Mouse (Mus musculus) lung, postnatal 0 days (tissue): ENCODE results near the gene Btg2. TPM values are rescaled to one million over a fixed set of nuclear protein-coding genes. Genes with fewer than 3 reads are reported as not detected.

Experiments
- ATAC-seq: fragments of 200-750 bp; cut with Nextera tagmentation; 2 replicates; pipeline ENCODE4 v1.8.0; 2017; ENCODE audit warnings: moderate library complexity
- DNase-seq: peaks from one replicate; pipeline ENCODE4 v3.0.0-alpha.2; 2016; ENCODE audit warnings: low spot score
- H3K27ac ChIP-seq: fragments of 300-500 bp; sonication (generic); 2 replicates; pipeline ENCODE4 v1.5.1; 2014; ENCODE audit warnings: antibody characterized with exemption, mild to moderate bottlenecking, low read length, mixed read lengths
- H3K27me3 ChIP-seq: fragments of 300-500 bp; sonication (generic); replicated peaks from 2 replicates; pipeline ENCODE4 v1.6.1; 2014; ENCODE audit warnings: low read length, mixed read lengths; ENCODE audit not compliant: insufficient read depth
- H3K36me3 ChIP-seq: fragments of 300-500 bp; sonication (generic); 2 replicates; pipeline ENCODE4 v1.6.1; 2014; ENCODE audit warnings: low read length, mixed read lengths; ENCODE audit not compliant: insufficient read depth
- H3K4me1 ChIP-seq: fragments of 300-500 bp; sonication (generic); 2 replicates; pipeline ENCODE4 v1.6.1; 2014; ENCODE audit warnings: antibody characterized with exemption, low read depth, low read length, mixed read lengths; ENCODE audit not compliant: insufficient read depth
- H3K4me2 ChIP-seq: fragments of 300-500 bp; sonication (generic); replicated peaks from 2 replicates; pipeline ENCODE4 v1.6.1; 2014; ENCODE audit warnings: low read depth, mild to moderate bottlenecking, low read length, moderate library complexity, mixed read lengths
- H3K4me3 ChIP-seq: fragments of 300-500 bp; sonication (generic); 2 replicates; pipeline ENCODE4 v1.5.1; 2014; ENCODE audit warnings: low read depth, low read length
- H3K9ac ChIP-seq: fragments of 300-500 bp; sonication (generic); replicated peaks from 2 replicates; pipeline ENCODE4 v1.6.1; 2014; ENCODE audit warnings: low read depth, mild to moderate bottlenecking
- H3K9me3 ChIP-seq: fragments of 300-500 bp; sonication (generic); 2 replicates; pipeline ENCODE4 v1.6.1; 2016; ENCODE audit warnings: low read length, mixed read lengths
- CTCF ChIP-seq: IDR thresholded peaks from 2 replicates; pipeline ENCODE4 v1.5.1; 2016; ENCODE audit warnings: antibody characterized with exemption, mild to moderate bottlenecking
- EP300 ChIP-seq: IDR thresholded peaks from 2 replicates; pipeline ENCODE4 v1.6.1; 2016; ENCODE audit warnings: antibody characterized with exemption, mild to moderate bottlenecking, control low read depth
- WGBS: fragments of 180-500 bp; shearing (Covaris S2); extraction: QIAGEN DNeasy Blood & Tissue Kit; methylation state at CpG from one replicate; pipeline ENCODE4 v1.1.7; 2014; 5-methylcytosine and 5-hydroxymethylcytosine counted together
- polyA plus RNA-seq: library from polyadenylated mRNA; unstranded; fragments of >200 nt; fragmentation: Nextera tagmentation; extraction: Ambion mirVana; gene quantifications from 2 replicates; pipeline ENCODE4 v1.2.1, GENCODE M21; 2015

The Btg2 gene
- polyA plus RNA-seq, 1 experiment from 2014 or later, result 184 TPM

DNA sequence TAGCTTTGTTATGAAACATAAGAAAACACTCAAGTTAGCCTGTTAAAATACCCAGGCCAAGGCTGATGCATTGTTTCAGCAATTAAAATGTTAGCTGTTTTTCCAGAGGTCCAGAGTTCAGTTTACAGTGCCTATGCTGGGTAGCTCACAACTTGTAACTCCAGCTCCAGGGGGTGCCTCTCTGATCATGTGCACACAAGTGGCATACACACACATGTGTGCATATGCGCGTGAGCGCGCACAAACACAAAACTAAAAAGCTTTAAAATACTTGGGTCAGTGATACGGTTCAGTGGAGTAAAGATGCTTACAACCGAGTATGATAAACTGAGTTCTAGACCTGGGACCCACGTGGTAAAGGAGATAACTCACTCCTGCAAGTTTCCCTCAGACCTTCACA, 10.2 kb upstream of the Btg2 start:
- Histone ChIP-seq H3K36me3 (no peaks in the 10 kb centered on the region), H3K9ac (no peak overlapping the region), H3K27ac (no peak overlapping the region), H3K9me3 (no peaks in the 10 kb centered on the region), H3K4me2 (no peak overlapping the region), H3K27me3 (no peaks in the 10 kb centered on the region), H3K4me3 (no peak overlapping the region), H3K4me1 (peaks cover 37% of the 10 kb centered on the region)
- WGBS, result 88% methylated on average over 7 of the region's 7 CpGs
- ATAC-seq (no peak), DNase-seq (no peak)
- TF ChIP-seq EP300 (no peak), CTCF (no peak)

DNA sequence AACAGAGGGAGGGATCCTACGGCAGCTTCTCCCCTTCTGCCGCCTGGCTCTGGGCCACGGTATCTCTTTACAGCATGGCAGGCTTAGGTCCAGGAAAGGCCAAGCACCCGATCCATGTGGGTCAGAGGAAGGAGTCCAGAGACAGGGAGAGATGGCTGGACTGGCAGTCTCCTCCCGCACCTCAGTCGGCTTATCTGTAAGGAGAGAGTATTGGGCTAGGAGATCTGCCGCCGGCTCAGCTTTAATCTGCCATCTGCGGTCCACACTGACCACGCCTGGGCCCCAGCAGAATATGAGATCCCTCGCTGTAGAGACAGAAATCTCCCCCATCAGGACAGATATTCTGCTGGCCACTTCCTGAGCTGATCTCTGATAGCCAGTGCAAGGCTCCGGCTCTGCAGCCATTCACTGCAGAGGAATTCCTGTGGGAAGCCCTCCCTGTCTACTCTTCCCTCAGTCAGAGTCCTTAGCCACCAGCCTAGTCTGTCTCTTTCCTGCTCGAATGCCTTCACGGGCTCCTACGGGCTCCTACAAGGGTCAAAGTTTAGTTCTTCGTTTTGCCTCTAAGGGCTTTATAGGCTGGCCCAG, 8.0 kb upstream of the Btg2 start:
- H3K4me3 ChIP-seq, result no peak overlapping the region
- H3K4me1 ChIP-seq, result peaks cover 32% of the 10 kb centered on the region
- H3K4me2 ChIP-seq, result no peak overlapping the region
- 35% methylated on average over 16 of the region's 16 CpGs for WGBS
- H3K36me3 ChIP-seq, result no peaks in the 10 kb centered on the region
- H3K9me3 ChIP-seq, result no peaks in the 10 kb centered on the region
- ATAC-seq, result peak; percentile 23
- no peaks in the 10 kb centered on the region for H3K27me3 ChIP-seq
- DNase-seq, result peak; percentile 24
- TF ChIP-seq CTCF (no peak), EP300 (no peak)
- no peak overlapping the region for H3K9ac ChIP-seq
- H3K27ac ChIP-seq, result peak overlapping the region; percentile 57

DNA sequence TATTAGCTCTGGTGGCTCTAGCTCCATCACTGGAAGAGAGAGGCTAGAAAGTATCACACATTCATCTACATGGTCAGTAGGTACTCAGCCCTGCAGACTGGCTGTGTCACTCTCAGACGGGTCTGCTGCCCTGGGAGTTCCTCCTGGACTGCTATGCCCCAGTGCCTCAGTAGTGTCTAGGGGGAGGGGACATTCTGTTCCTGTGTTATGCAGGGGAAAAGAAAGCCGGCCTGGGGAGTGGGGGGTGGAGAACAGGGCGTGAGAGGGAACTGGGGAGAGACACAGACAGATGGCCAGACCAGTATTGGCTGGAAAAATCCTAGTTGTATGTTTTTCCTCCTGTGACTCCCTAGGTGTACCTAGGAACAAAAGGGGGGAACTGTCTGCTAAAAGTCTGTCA, 7.1 kb upstream of the Btg2 start:
- Histone ChIP-seq H3K9me3 (no peaks in the 10 kb centered on the region), H3K27ac (no peak overlapping the region), H3K4me1 (peaks cover 31% of the 10 kb centered on the region), H3K4me2 (no peak overlapping the region), H3K4me3 (no peak overlapping the region), H3K36me3 (no peaks in the 10 kb centered on the region), H3K27me3 (no peaks in the 10 kb centered on the region), H3K9ac (no peak overlapping the region)
- no peak for DNase-seq
- ATAC-seq, result no peak
- TF ChIP-seq CTCF, result no peak
- no peak for TF ChIP-seq EP300
- WGBS, result 50% methylated on average over 3 of the region's 3 CpGs

DNA sequence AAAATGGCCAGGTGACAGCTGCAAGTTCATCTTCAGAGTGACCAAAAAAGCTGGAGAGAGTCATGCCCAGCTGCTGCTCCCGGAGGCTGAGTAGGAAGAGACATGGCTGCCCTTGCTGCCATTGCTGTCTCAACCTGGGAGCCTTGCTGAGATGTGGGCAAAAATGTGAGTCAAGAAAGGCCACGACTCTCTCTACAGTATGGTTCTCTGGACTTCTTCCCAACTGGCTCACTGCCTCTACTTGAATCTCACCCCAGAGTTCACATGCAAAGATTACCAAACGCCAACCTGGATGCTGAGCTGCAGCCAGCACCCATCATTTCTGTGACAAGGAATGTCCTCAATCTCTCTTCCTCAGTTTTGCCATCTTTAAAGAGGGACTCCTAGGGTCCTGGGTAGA, 5.2 kb upstream of the Btg2 start:
- Histone ChIP-seq H3K9me3 (no peaks in the 10 kb centered on the region), H3K27me3 (no peaks in the 10 kb centered on the region), H3K27ac (0 out of 2 replicates have a peak overlapping the region, but pooled peaks have one; percentile 49), H3K4me2 (no peak overlapping the region), H3K4me3 (no peak overlapping the region), H3K4me1 (peaks cover 40% of the 10 kb centered on the region), H3K36me3 (no peaks in the 10 kb centered on the region), H3K9ac (no peak overlapping the region)
- no peak for TF ChIP-seq CTCF
- TF ChIP-seq EP300, result no peak
- DNase-seq, result no peak
- 62% methylated on average over 3 of the region's 3 CpGs for WGBS
- no peak for ATAC-seq

DNA sequence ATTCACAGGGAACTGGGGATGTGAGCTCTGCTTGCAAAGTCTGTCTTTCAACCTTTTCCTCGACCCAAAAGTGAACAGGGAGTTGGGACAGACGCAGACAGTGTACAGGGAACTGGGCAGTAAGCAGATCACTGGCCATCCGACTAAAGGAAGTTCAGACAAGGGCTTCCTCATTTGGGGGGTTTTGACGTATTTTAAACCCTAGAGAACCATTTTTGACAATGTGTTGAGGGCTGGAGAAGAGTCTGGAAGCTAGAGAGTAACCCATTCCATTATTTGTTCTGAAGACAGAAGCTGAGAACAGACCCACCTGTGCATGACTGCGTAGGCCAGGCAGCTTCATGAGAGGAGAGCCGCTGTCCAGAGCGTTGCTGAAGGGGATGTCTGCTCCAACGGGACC, 4.8 kb upstream of the Btg2 start:
- Histone ChIP-seq H3K36me3 (no peaks in the 10 kb centered on the region), H3K4me1 (peaks cover 40% of the 10 kb centered on the region), H3K4me3 (no peak overlapping the region), H3K27me3 (no peaks in the 10 kb centered on the region), H3K27ac (peak overlapping the region; percentile 49; the same call in 1 of the 2 replicates), H3K9me3 (no peaks in the 10 kb centered on the region), H3K4me2 (no peak overlapping the region), H3K9ac (no peak overlapping the region)
- no peak for ATAC-seq
- TF ChIP-seq CTCF (no peak), EP300 (no peak)
- DNase-seq, result no peak
- WGBS, result 81% methylated on average over 8 of the region's 8 CpGs

DNA sequence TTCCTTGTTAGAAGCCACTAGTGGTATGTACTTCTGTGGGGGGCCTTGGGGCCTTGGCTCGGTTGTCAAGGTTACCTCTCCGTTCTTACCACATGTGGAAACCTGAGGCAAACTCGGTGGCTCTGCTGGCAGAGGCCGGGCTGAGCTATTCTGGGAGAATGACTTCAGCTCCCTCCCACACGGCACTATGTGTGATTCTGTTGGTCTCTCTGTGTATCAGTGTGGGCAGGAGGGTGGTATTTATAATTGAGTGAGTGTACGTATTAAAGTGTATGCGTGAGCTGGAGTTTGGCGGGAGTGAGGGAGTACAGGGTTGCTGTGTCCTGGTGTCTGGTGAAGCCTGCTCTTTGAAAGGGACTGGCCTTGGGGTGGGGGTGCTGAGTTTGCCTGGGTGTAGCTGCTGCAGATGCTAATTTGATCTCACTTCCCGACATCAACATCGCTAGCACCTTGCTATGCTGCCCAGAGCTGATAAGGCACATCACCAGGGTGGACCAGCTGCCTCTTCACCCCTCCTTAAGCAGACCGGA, 4.1 kb upstream of the Btg2 start:
- H3K36me3 ChIP-seq, result no peaks in the 10 kb centered on the region
- no peaks in the 10 kb centered on the region for H3K9me3 ChIP-seq
- H3K4me1 ChIP-seq, result peaks cover 40% of the 10 kb centered on the region
- no peaks in the 10 kb centered on the region for H3K27me3 ChIP-seq
- no peak overlapping the region for H3K4me3 ChIP-seq
- TF ChIP-seq CTCF (no peak), EP300 (no peak)
- ATAC-seq (peak; percentile 4; the same call in 1 of the 2 replicates), DNase-seq (peak; percentile 74)
- no peak overlapping the region for H3K9ac ChIP-seq
- H3K27ac ChIP-seq, result peak overlapping the region; percentile 49
- no peak overlapping the region for H3K4me2 ChIP-seq
- WGBS, result 24% methylated on average over 11 of the region's 11 CpGs
